Mouse (Mus musculus): ENCODE measurements around the gene Olfr159.

GRCm38 (mm10) chr4:43771626-43772025 lies 817 bp upstream of the Olfr159 start:
- TF ChIP-seq CTCF (IDR thresholded peaks at IDR 0.05; ENCODE audit: control insufficient read depth, insufficient read depth, low read length) = no peak
- no peak for TF ChIP-seq POLR2A (IDR thresholded peaks at IDR 0.05; ENCODE audit: borderline replicate concordance, control insufficient read depth, low read depth, low read length)

Measured in bone marrow, adult 2 months (tissue).